ENCODE assay signal across 12 mouse cellular contexts in genomic region chr17:45334732-45335381, GRCm38 (mm10).
A peak's percentile ranks its signal among the peaks of the same experiment; 100 is the strongest.
DNase-seq lines count a peak whose midpoint lies in the region; ATAC-seq and TF ChIP-seq lines count a peak whose summit lies in the region.
"Had no signal": no experiment of that assay in that cellular context is flagged by ENCODE, and none has a peak within 500 bp of the region (broad histone marks: within the 10 kb centered on the region; RNA-seq: fewer than 3 reads in every experiment).

No protein-coding gene starts in this region.

- no peak for TF ChIP-seq CTCF in midbrain, postnatal 0 days (IDR thresholded peaks at IDR 0.05)

- no peak overlapping the region for H3K4me3 ChIP-seq in kidney, embryonic 14.5 days (ENCODE audit: low read length)
- no peak overlapping the region for H3K4me3 ChIP-seq in midbrain, postnatal 0 days (ENCODE audit: low read depth, low read length)
- no peak overlapping the region for H3K4me3 ChIP-seq in midbrain, embryonic 13.5 days (replicated peaks)
- H3K4me3 ChIP-seq: erythroblast, embryonic 14.5 days; heart, adult 2 months had no signal

- DNase-seq in cerebellum, postnatal 10 days = peak; percentile 89 to 91
- no peak for DNase-seq in kidney, adult 18-20 months
- peak; percentile 76 for DNase-seq in midbrain, postnatal 0 days (ENCODE audit: low spot score)
- no peak for DNase-seq in layer of hippocampus, adult 8-10 months (ENCODE audit: low spot score in 2 of 2)
- DNase-seq: heart, adult 2 months; heart, postnatal 10 days had no signal

- no peaks in the 10 kb centered on the region for H3K36me3 ChIP-seq in kidney, embryonic 14.5 days (ENCODE audit: control insufficient read depth, insufficient read depth, low read length)
- no peaks in the 10 kb centered on the region for H3K36me3 ChIP-seq in midbrain, postnatal 0 days (ENCODE audit: insufficient read depth, low read length)
- no peaks in the 10 kb centered on the region for H3K36me3 ChIP-seq in midbrain, embryonic 13.5 days

- no peak overlapping the region for H3K27ac ChIP-seq in kidney, embryonic 14.5 days (ENCODE audit: low read depth, low read length)
- H3K27ac ChIP-seq in midbrain, postnatal 0 days (ENCODE audit: low read depth, low read length) = no peak overlapping the region
- H3K27ac ChIP-seq in midbrain, embryonic 13.5 days = no peak overlapping the region
- H3K27ac ChIP-seq: heart, adult 2 months had no signal

- ATAC-seq in cerebellum, adult (ENCODE audit: insufficient number of reproducible peaks, low FRiP score, low TSS enrichment) = no peak
- ATAC-seq in kidney, embryonic 14.5 days (ENCODE audit: low FRiP score, low TSS enrichment) = 0 out of 2 replicates have a peak, but pooled peaks have one; percentile 18
- no peak for ATAC-seq in midbrain, postnatal 0 days (ENCODE audit: low FRiP score)
- no peak for ATAC-seq in midbrain, embryonic 13.5 days
- ATAC-seq in megakaryocyte progenitor cell, adult 5-6 weeks (replicated peaks; ENCODE audit: poor library complexity) = peak; percentile 68
- ATAC-seq: intestine, postnatal 0 days had no signal

- H3K27me3 ChIP-seq in kidney, embryonic 14.5 days (ENCODE audit: control insufficient read depth, insufficient read depth, low read length) = no peaks in the 10 kb centered on the region
- no peaks in the 10 kb centered on the region for H3K27me3 ChIP-seq in midbrain, postnatal 0 days (ENCODE audit: insufficient read depth, low read length)
- H3K27me3 ChIP-seq in midbrain, embryonic 13.5 days = no peaks in the 10 kb centered on the region

- no peaks in the 10 kb centered on the region for H3K4me1 ChIP-seq in kidney, embryonic 14.5 days (ENCODE audit: control insufficient read depth, insufficient read depth, low read length)
- no peaks in the 10 kb centered on the region for H3K4me1 ChIP-seq in midbrain, postnatal 0 days (ENCODE audit: insufficient read depth, low read length)
- no peaks in the 10 kb centered on the region for H3K4me1 ChIP-seq in midbrain, embryonic 13.5 days (replicated peaks)

- WGBS in kidney, embryonic 14.5 days = 70% methylated on average over 13 of the region's 13 CpGs
- 74% methylated on average over 13 of the region's 13 CpGs for whole genome bisulfite sequencing in midbrain, postnatal 0 days
- 72% methylated on average over 13 of the region's 13 CpGs for WGBS in midbrain, embryonic 13.5 days

- no peak overlapping the region for H3K9ac ChIP-seq in kidney, embryonic 14.5 days (ENCODE audit: low read depth, low read length)
- H3K9ac ChIP-seq in midbrain, postnatal 0 days (replicated peaks; ENCODE audit: low read length, poor library complexity, severe bottlenecking) = no peak overlapping the region
- no peak overlapping the region for H3K9ac ChIP-seq in midbrain, embryonic 13.5 days (replicated peaks)

- H3K4me2 ChIP-seq in kidney, embryonic 14.5 days (replicated peaks; ENCODE audit: low read depth, low read length) = no peak overlapping the region
- no peak overlapping the region for H3K4me2 ChIP-seq in midbrain, postnatal 0 days (ENCODE audit: low read depth, low read length, poor library complexity, severe bottlenecking)
- no peak overlapping the region for H3K4me2 ChIP-seq in midbrain, embryonic 13.5 days (replicated peaks)

- no peaks in the 10 kb centered on the region for H3K9me3 ChIP-seq in kidney, embryonic 14.5 days (ENCODE audit: control insufficient read depth, low read length)
- H3K9me3 ChIP-seq in midbrain, postnatal 0 days (ENCODE audit: low read length) = no peaks in the 10 kb centered on the region
- no peaks in the 10 kb centered on the region for H3K9me3 ChIP-seq in midbrain, embryonic 13.5 days

Comparison
In these comparisons a context has a peak if more than half of its experiments do, and no peak if none do; other contexts are left out.
1. DNase-seq: peak in cerebellum, postnatal 10 days (2 of 2) and midbrain, postnatal 0 days (single experiment); none in kidney, adult 18-20 months (single experiment) and layer of hippocampus, adult 8-10 months (0 of 2).
2. ATAC-seq: peak in kidney, embryonic 14.5 days (single experiment) and megakaryocyte progenitor cell, adult 5-6 weeks (single experiment); none in cerebellum, adult (single experiment), midbrain, postnatal 0 days (single experiment) and midbrain, embryonic 13.5 days (single experiment).